23 mouse cellular contexts compared by ENCODE assay signal in the genomic region with DNA sequence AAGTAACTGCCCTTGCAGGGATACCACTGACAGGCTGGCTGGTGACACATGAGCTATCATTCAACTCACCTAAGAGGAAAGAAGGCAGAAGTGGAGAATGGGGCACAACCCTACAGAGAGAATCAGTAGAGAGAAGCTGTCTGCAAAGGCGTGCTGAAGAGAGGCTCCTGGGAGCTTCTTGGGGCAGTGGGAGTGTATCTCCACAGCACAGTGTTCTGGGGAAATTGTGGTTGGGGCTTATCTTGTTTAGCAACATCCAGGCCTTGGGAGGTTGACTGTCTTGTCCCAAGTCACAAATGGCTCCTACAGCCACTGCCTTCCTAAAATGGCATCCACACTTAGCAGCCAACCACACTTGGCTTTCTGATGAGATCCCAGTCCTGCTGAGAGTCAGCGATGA. TPM values are rescaled to one million over a fixed set of nuclear protein-coding genes. Genes with fewer than 3 reads are reported as not detected.
"Had no signal": no experiment of that assay in that cellular context is flagged by ENCODE, and none has a peak within 500 bp of the region (broad histone marks: within the 10 kb centered on the region; RNA-seq: fewer than 3 reads in every experiment).

No protein-coding gene starts in this region.

- ATAC-seq: lung, postnatal 0 days; midbrain, embryonic 15.5 days had no signal

- H3K9ac ChIP-seq: limb, embryonic 12.5 days; midbrain, embryonic 15.5 days; neural tube, embryonic 12.5 days had no signal

- H3K4me2 ChIP-seq: limb, embryonic 12.5 days; midbrain, embryonic 15.5 days; neural tube, embryonic 12.5 days had no signal

- H3K36me3 ChIP-seq: limb, embryonic 12.5 days; midbrain, embryonic 15.5 days; neural tube, embryonic 12.5 days had no signal

- DNase-seq: kidney, adult 11 months; kidney, adult 9 months; kidney, postnatal 36 days; lung, adult 2 months; lung, postnatal 36 days; right cerebral cortex, postnatal 4 days; spleen, adult 18-20 months; thymus, adult 18-20 months; thymus, postnatal 25 days had no signal

- H3K27me3 ChIP-seq: limb, embryonic 12.5 days; midbrain, embryonic 15.5 days; neural tube, embryonic 12.5 days had no signal

- H3K4me1 ChIP-seq: limb, embryonic 12.5 days; midbrain, embryonic 15.5 days; neural tube, embryonic 12.5 days had no signal

- H3K4me3 ChIP-seq: limb, embryonic 12.5 days; midbrain, embryonic 15.5 days; neural tube, embryonic 12.5 days had no signal

- H3K9me3 ChIP-seq: limb, embryonic 12.5 days; midbrain, embryonic 15.5 days; neural tube, embryonic 12.5 days had no signal

- H3K27ac ChIP-seq: kidney, postnatal 0 days; limb, embryonic 12.5 days; midbrain, embryonic 15.5 days; neural tube, embryonic 12.5 days had no signal

RNA-seq across cellular contexts. Expression of gene Gm7271, which starts 8.9 kb away (rescaled TPM):
- total RNA-seq: layer of hippocampus, adult 18-20 months; layer of hippocampus, postnatal 10 days; left cerebral cortex, postnatal 36 days; liver, adult 2 months; monocyte, adult 5-6 weeks; neutrophil, adult 5-6 weeks had no signal
- polyA plus RNA-seq: intestine, embryonic 14.5 days; kidney, postnatal 0 days; limb, embryonic 12.5 days; liver, adult 2 months; lung, adult 2 months; lung, postnatal 0 days; midbrain, embryonic 15.5 days; stomach, embryonic 14.5 days; urinary bladder, adult 2 months had no signal
